ENCODE assay signal across 8 mouse cellular contexts in genomic region chr4:40722011-40722666, GRCm38 (mm10). TPM values are rescaled to one million over a fixed set of nuclear protein-coding genes. Genes with fewer than 3 reads are reported as not detected.
DNase-seq lines count a peak whose midpoint lies in the region; ATAC-seq and TF ChIP-seq lines count a peak whose summit lies in the region.

TSS of gene Dnaja1 (plus strand) at chr4:40722150.

- under 1% methylated on average over 54 of the region's 54 CpGs for WGBS in forebrain, embryonic 10.5 days
- WGBS in heart, embryonic 15.5 days: under 1% methylated on average over 54 of the region's 54 CpGs
- under 1% methylated on average over 54 of the region's 54 CpGs for WGBS in liver, embryonic 14.5 days (ENCODE audit: insufficient replicate concordance)
- under 1% methylated on average over 52 of the region's 54 CpGs for WGBS in neural tube, embryonic 11.5 days
- WGBS in stomach, postnatal 0 days: under 1% methylated on average over 51 of the region's 54 CpGs

- peak within 1 kb of the TSS; percentile 97 for H3K27ac ChIP-seq in forebrain, embryonic 10.5 days
- H3K27ac ChIP-seq in heart, embryonic 15.5 days: peak within 1 kb of the TSS; percentile 100
- peak within 1 kb of the TSS; percentile 88 for H3K27ac ChIP-seq in liver, embryonic 14.5 days
- peak within 1 kb of the TSS; percentile 97 for H3K27ac ChIP-seq in neural tube, embryonic 11.5 days (ENCODE audit: low read depth, low read length)
- peak within 1 kb of the TSS; percentile 99 for H3K27ac ChIP-seq in stomach, postnatal 0 days (replicated peaks)

- H3K9ac ChIP-seq in heart, embryonic 15.5 days: peak within 1 kb of the TSS; percentile 97
- peak within 1 kb of the TSS; percentile 93 for H3K9ac ChIP-seq in liver, embryonic 14.5 days (replicated peaks)
- peak within 1 kb of the TSS; percentile 97 for H3K9ac ChIP-seq in neural tube, embryonic 11.5 days (ENCODE audit: low read length)
- peak within 1 kb of the TSS; percentile 95 for H3K9ac ChIP-seq in stomach, postnatal 0 days (ENCODE audit: low read length)

- peak within 1 kb of the TSS; percentile 78 for H3K4me2 ChIP-seq in heart, embryonic 15.5 days
- peak within 1 kb of the TSS; percentile 70 for H3K4me2 ChIP-seq in liver, embryonic 14.5 days (ENCODE audit: low read depth)
- peak within 1 kb of the TSS; percentile 55 for H3K4me2 ChIP-seq in neural tube, embryonic 11.5 days (ENCODE audit: low read depth)
- peak within 1 kb of the TSS; percentile 64 for H3K4me2 ChIP-seq in stomach, postnatal 0 days (replicated peaks; ENCODE audit: low read depth)

- no peaks in the 10 kb centered on the region for H3K9me3 ChIP-seq in forebrain, embryonic 10.5 days
- no peaks in the 10 kb centered on the region for H3K9me3 ChIP-seq in heart, embryonic 15.5 days (replicated peaks)
- H3K9me3 ChIP-seq in liver, embryonic 14.5 days (ENCODE audit: control insufficient read depth, low read length): no peaks in the 10 kb centered on the region
- H3K9me3 ChIP-seq in neural tube, embryonic 11.5 days (ENCODE audit: control insufficient read depth, low read length): no peaks in the 10 kb centered on the region
- H3K9me3 ChIP-seq in stomach, postnatal 0 days (ENCODE audit: control insufficient read depth, low read length): no peaks in the 10 kb centered on the region

- no peaks in the 10 kb centered on the region for H3K27me3 ChIP-seq in forebrain, embryonic 10.5 days (ENCODE audit: poor library complexity, severe bottlenecking)
- H3K27me3 ChIP-seq in heart, embryonic 15.5 days: no peaks in the 10 kb centered on the region
- H3K27me3 ChIP-seq in liver, embryonic 14.5 days (ENCODE audit: control insufficient read depth, insufficient read depth, low read length): no peaks in the 10 kb centered on the region
- H3K27me3 ChIP-seq in neural tube, embryonic 11.5 days (ENCODE audit: control insufficient read depth, insufficient read depth, low read length): no peaks in the 10 kb centered on the region
- H3K27me3 ChIP-seq in stomach, postnatal 0 days (ENCODE audit: control insufficient read depth, insufficient read depth, low read length): no peaks in the 10 kb centered on the region

- peak; percentile 22; the same call in 1 of the 2 replicates for TF ChIP-seq CTCF in liver, embryonic 14.5 days (IDR thresholded peaks at IDR 0.05; ENCODE audit: low read depth)
- TF ChIP-seq CTCF in stomach, postnatal 0 days (IDR thresholded peaks at IDR 0.05; ENCODE audit: low read depth): peak; percentile 13; the same call in 1 of the 2 replicates

- peaks cover 32% of the 10 kb centered on the region for H3K36me3 ChIP-seq in forebrain, embryonic 10.5 days (replicated peaks)
- H3K36me3 ChIP-seq in heart, embryonic 15.5 days: peaks cover 24% of the 10 kb centered on the region
- peaks cover 19% of the 10 kb centered on the region for H3K36me3 ChIP-seq in liver, embryonic 14.5 days (replicated peaks; ENCODE audit: control insufficient read depth, insufficient read depth, low read depth)
- H3K36me3 ChIP-seq in neural tube, embryonic 11.5 days (ENCODE audit: control insufficient read depth, insufficient read depth, low read length): peaks cover 5% of the 10 kb centered on the region
- 0 out of 2 replicates have a peak, but pooled peaks cover 2% of the 10 kb centered on the region for H3K36me3 ChIP-seq in stomach, postnatal 0 days (ENCODE audit: control insufficient read depth, insufficient read depth, low read length)

- TF ChIP-seq EP300 in liver, embryonic 14.5 days (IDR thresholded peaks at IDR 0.05; ENCODE audit: low read depth): no peak
- TF ChIP-seq EP300 in stomach, postnatal 0 days (optimal IDR thresholded peaks at IDR 0.05): peak; percentile 73

- peaks cover 43% of the 10 kb centered on the region for H3K4me1 ChIP-seq in forebrain, embryonic 10.5 days
- peaks cover 35% of the 10 kb centered on the region for H3K4me1 ChIP-seq in heart, embryonic 15.5 days (replicated peaks)
- peaks cover 21 to 24% of the 10 kb centered on the region in 2 experiments for H3K4me1 ChIP-seq in liver, embryonic 14.5 days (replicated peaks; ENCODE audit: control insufficient read depth in 2 of 2, insufficient read depth in 2 of 2, low read length in 1 of 2)
- peaks cover 14% of the 10 kb centered on the region for H3K4me1 ChIP-seq in neural tube, embryonic 11.5 days (ENCODE audit: control insufficient read depth, insufficient read depth, low read length)
- H3K4me1 ChIP-seq in stomach, postnatal 0 days (replicated peaks; ENCODE audit: control insufficient read depth, insufficient read depth): peaks cover 5% of the 10 kb centered on the region

- peak; percentile 98 to 99 for DNase-seq in CD8-positive naive resting alpha-beta T cell, adult 2 months (ENCODE audit: low read depth in 2 of 2, low spot score in 2 of 2)
- DNase-seq in c-Kit-positive CD71-negative TER-119-negative erythroid progenitor cells, embryonic 14.5 days (ENCODE audit: low read depth): peak; percentile 88
- DNase-seq in forebrain, embryonic 10.5 days (ENCODE audit: extremely low spot score, low spot score): peak; percentile 93
- DNase-seq in kidney, postnatal 25 days: peak; percentile 98
- DNase-seq in liver, embryonic 14.5 days (ENCODE audit: low read depth in 3 of 3, low spot score in 3 of 3): peak; percentile 87 to 91 (median 90)
- DNase-seq in neural tube, embryonic 11.5 days (ENCODE audit: low spot score): peak; percentile 98
- DNase-seq in stomach, postnatal 0 days (ENCODE audit: low spot score): peak; percentile 97

- ATAC-seq in heart, embryonic 15.5 days (replicated peaks; ENCODE audit: insufficient number of reproducible peaks, insufficient read depth, low FRiP score, low read depth): peak; percentile 93
- peak; percentile 89 for ATAC-seq in liver, embryonic 14.5 days (ENCODE audit: insufficient read depth)
- ATAC-seq in neural tube, embryonic 11.5 days (ENCODE audit: insufficient read depth, low FRiP score, low TSS enrichment): peak; percentile 85
- peak; percentile 93 for ATAC-seq in stomach, postnatal 0 days (ENCODE audit: low FRiP score, low TSS enrichment)

- peak within 1 kb of the TSS; percentile 69 for H3K4me3 ChIP-seq in forebrain, embryonic 10.5 days
- peak within 1 kb of the TSS; percentile 96 for H3K4me3 ChIP-seq in heart, embryonic 15.5 days
- peak within 1 kb of the TSS; percentile 73 to 88 for H3K4me3 ChIP-seq in liver, embryonic 14.5 days (ENCODE audit: insufficient read depth in 1 of 2, low read depth in 2 of 2, low read length in 2 of 2)
- H3K4me3 ChIP-seq in neural tube, embryonic 11.5 days (ENCODE audit: low read depth, low read length): peak within 1 kb of the TSS; percentile 67
- H3K4me3 ChIP-seq in stomach, postnatal 0 days (ENCODE audit: low read depth, low read length): peak within 1 kb of the TSS; percentile 99

RNA-seq across cellular contexts. Expression of gene Dnaja1, which starts in this region (rescaled TPM):
- polyA plus RNA-seq in forebrain, embryonic 10.5 days (2016; fragmentation: Nextera tagmentation; extraction: Ambion mirVana): 570 and 635 TPM in 2 replicates
- 241 and 250 TPM in 2 replicates for polyA plus RNA-seq in heart, embryonic 15.5 days (2015; fragmentation: Nextera tagmentation; extraction: Ambion mirVana)
- 13.8 and 30.3 TPM in 2 replicates for polyA plus RNA-seq in liver, embryonic 14.5 days (2012; rRNA removed)
- 128 and 130 TPM in 2 replicates for polyA plus RNA-seq in liver, embryonic 14.5 days (2014; fragmentation: Nextera tagmentation; extraction: Ambion mirVana)
- polyA plus RNA-seq in neural tube, embryonic 11.5 days (2014; fragmentation: Nextera tagmentation; extraction: Ambion mirVana): 694 and 702 TPM in 2 replicates
- 185 and 203 TPM in 2 replicates for polyA plus RNA-seq in stomach, postnatal 0 days (2015; fragmentation: Nextera tagmentation; extraction: Ambion mirVana)

Comparison
In these comparisons a context has a peak if more than half of its experiments do, and no peak if none do; other contexts are left out.
1. Peak in every context shown above with its lines: DNase-seq, ATAC-seq, H3K4me3 ChIP-seq and H3K27ac ChIP-seq.